Mouse (Mus musculus): Measurements from ENCODE around the gene Ergic1.

The Ergic1 gene

GRCm38 (mm10) chr17:26561290-26561640 lies at the start of gene Ergic1:
Ergic1 (plus strand) TSS chr17:26561489.
- DNase-seq (ENCODE audit: low spot score), result peak; percentile 71

DNA sequence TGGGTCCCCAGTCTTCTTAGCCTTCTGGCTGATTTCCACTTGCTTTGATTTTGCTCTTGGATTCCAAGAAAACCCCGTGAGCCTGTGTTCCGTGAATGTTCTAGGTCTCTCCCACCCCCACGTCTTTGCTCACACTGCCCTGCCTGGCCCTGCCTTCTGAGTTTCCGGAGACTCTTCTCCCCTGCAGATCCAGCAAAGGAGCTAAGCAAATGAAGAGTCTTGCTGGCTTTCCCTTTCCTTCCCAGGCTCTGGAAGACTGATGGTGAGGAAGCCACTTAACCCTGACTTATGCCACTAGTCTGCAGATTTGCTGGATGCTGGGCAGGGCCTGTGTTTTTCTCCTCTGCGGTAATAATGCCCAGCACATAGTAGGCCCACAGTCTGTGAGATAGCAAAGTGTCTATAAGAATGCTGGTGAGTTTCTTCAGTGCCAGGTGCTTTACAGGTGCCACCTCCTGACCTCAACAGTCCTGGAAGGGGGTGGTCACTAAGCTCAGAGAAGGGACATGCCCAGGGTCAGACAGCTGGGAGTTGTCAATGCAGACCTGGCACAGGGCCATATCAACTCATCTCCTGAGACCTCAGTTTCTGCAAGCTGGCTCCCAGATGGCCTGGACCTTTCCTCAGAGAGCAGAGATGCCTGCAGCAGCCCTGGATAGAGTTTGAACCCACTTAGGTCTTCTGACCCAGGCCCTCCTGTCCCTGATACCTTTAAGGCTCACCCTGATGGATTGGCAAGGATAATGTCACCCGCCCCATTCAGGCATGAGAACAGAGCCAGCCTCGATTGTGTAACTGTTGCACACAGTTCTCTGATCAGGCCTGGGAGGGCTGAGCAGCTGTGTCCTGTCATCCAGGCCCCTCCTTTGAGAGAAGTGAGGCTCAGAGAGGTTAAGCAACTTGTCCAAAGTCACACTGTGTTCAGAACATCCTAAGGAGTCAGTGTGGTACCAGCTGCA lies 49.2 kb upstream of the Ergic1 start:
- no peak for DNase-seq (ENCODE audit: low spot score)

GRCm38 (mm10) chr17:26512961-26513360 lies 48.3 kb upstream of the Ergic1 start:
- DNase-seq (ENCODE audit: low spot score), result no peak

DNA sequence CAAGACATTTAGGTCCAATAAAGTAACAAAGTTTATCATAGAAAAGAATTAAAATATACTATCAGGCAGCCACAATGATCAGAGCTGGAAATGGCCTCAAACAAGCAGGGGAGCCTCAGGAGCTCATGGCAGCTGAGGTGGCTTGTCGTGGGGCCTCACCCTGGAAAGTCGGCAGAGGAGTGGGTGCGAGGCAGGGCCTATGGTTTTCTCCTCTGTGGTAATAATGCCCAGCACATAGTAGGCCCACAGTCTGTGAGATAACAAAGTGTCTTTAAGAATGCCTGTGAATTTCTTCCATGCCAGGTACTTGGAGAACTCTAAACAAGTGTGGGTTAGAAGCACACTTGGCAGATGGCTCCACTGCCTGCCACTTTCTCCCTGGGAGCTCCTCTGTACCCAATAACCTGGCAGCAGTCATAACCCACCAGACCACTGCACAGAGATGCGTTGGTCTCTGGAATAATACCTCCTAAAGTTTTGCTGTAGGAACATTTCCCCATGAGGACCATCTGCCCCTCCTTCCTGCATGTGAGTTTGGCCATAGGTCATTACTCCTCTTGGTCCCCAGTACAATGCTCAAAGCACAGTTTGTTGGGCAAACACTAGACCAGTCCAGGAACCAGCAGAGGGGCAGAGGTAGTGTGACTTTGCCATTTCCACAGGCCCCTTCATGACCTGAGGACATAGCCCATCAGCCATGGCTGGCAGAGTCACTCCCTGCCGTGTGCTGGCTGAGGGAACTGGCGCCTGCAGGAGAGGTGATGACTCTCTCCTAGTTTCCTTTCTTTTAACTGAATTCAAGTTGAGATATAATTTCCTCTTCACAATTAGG lies 47.6 kb upstream of the Ergic1 start:
- DNase-seq (ENCODE audit: low spot score), result no peak

DNA sequence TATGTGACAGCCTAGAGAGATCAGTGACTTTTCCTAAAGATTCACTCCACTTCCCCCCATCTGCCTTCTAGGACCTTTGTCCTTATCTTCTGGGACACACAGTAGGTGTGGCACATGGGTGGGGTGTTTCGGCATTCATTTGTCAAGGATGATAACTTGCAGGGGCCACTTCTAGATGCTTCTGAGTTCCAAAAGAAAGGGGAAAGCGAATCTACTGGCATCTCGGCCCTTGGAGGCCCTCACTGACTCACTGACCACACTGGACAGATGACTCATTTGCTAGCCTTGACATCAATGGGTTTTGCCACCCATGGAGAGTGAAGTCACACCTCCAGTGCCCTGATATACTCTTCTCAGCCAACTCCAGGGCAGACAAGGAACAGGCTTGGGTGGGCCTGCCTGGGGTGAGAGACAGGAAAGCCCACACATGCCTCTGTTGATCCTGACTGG lies 46.7 kb upstream of the Ergic1 start:
- DNase-seq (ENCODE audit: low spot score), result no peak

DNA sequence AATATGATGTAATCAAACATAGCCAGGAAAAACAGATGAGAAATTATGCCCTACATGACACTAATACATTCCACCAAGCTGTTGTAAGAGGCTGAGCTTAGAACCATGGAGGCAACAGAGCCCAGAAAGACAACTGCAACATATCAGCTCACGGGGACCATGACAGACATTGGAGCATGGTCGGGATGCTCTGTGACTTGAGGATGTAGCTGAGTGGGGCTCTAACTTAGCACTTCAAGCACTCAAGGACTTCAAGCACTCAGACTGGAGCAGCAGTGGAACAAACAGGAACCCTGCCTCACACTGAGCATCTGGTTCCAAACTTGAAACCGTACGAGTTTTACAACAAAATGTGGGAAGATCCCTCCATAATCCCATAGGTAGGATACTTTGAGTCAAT lies 45.6 kb upstream of the Ergic1 start:
- DNase-seq (ENCODE audit: low spot score), result no peak

DNA sequence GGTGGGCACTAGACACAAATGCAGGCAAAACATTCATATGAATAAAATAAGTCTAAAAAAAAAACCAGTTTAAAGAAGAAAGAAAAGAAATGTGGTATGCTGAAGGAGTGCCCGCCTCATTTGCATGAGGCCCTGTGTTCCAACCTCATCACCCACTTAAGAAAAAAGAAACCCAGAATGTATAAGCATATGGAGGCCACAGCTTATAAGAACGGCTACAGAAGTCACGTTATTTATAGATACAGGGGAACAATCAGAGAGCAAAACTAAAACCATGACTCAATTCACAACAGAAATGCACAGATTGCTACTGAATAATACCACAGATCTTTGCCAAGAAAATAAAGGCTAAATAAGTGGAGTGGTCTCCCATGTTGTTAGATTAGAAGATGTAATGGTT lies 43.0 kb upstream of the Ergic1 start:
- DNase-seq (ENCODE audit: low spot score), result no peak

DNA sequence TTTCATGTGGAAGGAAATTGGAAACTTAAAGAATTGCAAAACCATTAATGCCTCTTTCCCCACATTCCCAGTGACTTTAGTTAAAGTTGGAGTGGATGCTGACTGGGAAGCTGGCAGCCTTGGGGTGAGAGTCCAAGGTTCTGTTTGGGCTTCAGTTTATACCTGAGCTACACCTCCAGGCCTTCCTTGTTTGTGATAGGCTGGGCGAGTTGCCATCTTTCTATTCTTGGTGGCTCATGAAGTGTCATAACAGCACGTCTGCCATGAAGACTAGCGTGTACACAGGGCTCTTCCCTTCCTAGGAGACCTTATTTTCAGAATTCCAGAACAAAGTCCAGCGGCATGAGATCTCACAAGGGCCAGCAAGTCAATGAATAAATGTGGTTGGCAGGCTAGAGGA lies 38.6 kb upstream of the Ergic1 start:
- no peak for DNase-seq (ENCODE audit: low spot score)

DNA sequence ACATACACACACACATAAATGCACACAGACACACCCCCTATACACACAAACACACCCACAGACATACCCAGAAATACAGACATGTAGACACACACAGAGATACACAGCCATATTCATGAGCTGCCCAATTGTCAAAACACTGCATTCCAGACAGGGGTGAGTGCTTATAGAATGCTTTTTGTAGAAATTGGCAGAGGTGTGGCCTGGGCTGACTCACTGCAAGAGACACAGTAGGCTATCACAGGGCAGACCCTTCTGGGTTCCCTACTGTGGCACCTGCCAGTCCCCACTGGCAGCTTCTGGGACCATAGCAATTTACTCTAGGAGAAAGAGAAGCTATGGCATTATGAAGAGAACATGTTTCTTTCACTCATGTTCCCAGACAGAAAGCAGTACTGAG lies 37.0 kb upstream of the Ergic1 start:
- no peak for DNase-seq (ENCODE audit: low spot score)

GRCm38 (mm10) chr17:26524801-26525200 lies 36.5 kb upstream of the Ergic1 start:
- DNase-seq (ENCODE audit: low spot score), result no peak

GRCm38 (mm10) chr17:26525316-26525715 lies 36.0 kb upstream of the Ergic1 start:
- DNase-seq (ENCODE audit: low spot score), result no peak

DNA sequence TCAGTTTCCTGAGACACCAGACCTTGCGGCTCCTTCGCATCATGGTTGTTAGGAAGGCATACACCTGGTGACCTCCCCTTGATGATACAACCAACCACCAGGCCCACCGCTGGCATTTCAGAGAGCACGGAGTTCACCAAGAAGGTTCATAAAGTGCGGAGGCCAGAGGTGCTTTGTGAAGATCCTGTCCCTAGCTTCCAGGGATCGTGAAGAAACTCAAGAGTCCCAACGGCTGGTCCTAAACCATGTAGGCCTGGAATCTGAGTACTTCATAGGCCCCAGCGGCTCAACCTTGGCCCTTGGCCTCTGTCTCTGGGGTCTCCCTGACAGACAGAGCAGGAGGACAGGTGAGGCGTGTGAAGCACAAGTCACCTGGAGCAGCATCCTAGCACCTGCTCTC lies 34.0 kb upstream of the Ergic1 start:
- no peak for DNase-seq (ENCODE audit: low spot score)

DNA sequence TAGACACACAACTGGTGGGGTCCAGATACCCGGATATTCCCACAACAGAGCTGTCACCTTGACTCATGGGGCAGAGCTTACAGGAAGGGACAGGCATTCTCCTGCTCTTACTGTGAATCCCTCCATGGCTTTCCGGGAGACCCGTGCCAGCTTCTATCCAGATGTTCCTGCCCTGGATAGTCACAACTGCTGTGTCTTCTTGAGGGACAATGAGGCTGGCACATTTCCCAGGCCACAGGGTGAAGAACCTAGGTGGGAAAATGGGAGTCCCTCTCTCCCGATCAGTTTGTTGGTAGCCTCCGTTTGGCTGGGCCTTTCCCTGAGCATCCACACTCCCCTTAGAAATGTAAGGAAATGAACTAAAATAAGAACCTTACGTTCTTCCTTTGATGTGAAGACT lies 32.5 kb upstream of the Ergic1 start:
- DNase-seq (ENCODE audit: low spot score), result no peak

GRCm38 (mm10) chr17:26529791-26530241 lies 31.5 kb upstream of the Ergic1 start:
- DNase-seq (ENCODE audit: low spot score), result no peak

GRCm38 (mm10) chr17:26530590-26531081 lies 30.7 kb upstream of the Ergic1 start:
- DNase-seq (ENCODE audit: low spot score), result no peak

DNA sequence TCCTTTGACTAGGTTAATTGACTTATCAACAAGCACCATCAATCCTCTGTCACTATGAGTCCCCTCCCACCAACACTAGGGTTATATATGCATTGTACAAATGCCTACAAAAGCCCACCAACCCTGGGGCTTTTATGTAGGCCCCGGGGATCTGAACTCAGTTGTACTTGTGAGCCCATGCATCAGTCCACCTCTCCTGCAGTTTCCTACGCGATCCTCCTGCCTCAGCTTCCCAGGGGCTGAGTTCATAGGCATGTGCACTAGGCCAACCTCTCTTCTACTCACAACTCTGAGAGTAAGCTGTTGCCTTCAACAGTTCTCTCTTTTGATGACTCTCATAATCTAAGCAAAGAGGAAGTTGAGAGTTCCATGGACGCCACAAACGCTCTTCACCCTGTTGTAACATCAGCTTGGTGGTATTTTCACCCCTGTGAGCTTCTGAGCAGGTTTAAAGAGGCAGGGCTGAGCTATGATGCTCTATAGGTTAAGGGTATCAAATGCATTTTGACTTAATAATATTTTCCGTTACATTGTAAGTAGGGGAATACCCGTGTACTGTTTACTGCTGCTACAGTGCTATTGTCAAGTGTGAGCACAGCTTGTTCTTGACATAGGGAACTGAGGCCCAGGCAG lies 29.8 kb upstream of the Ergic1 start:
- DNase-seq (ENCODE audit: low spot score), result no peak

DNA sequence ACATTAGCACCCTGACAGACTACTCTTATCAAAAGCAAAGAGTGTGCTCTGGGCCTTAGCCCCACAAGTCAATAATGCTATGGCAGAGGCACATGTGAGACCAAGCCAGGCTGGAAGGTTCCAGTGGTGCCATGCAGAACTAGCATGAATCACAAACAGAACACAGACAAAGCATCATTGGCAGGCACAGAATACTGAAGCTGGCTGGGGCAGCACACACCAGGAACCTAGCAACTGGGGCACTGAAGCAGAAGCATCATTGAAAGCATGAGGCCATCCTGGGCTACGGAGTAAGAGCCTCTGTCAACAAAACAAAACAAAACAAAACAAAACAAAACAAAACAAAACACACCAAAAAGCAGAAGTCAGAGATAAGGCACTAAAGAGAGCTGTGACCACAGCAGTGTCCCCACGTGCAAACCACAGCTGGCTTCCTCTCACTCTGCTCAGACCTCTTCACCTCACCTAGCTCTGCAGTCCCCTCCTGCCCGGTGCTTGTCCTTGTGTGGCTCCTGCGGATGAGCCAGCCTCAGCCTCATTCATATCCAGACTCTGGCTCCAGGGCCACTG lies 28.7 kb upstream of the Ergic1 start:
- no peak for DNase-seq (ENCODE audit: low spot score)

- DNase-seq (ENCODE audit: low spot score), result no peak
These were observed 27.4 kb upstream of the Ergic1 start for GRCm38 (mm10) chr17:26533871-26534372.

- no peak for DNase-seq (ENCODE audit: low spot score)
These were observed 26.6 kb upstream of the Ergic1 start for GRCm38 (mm10) chr17:26534695-26535094.

DNA sequence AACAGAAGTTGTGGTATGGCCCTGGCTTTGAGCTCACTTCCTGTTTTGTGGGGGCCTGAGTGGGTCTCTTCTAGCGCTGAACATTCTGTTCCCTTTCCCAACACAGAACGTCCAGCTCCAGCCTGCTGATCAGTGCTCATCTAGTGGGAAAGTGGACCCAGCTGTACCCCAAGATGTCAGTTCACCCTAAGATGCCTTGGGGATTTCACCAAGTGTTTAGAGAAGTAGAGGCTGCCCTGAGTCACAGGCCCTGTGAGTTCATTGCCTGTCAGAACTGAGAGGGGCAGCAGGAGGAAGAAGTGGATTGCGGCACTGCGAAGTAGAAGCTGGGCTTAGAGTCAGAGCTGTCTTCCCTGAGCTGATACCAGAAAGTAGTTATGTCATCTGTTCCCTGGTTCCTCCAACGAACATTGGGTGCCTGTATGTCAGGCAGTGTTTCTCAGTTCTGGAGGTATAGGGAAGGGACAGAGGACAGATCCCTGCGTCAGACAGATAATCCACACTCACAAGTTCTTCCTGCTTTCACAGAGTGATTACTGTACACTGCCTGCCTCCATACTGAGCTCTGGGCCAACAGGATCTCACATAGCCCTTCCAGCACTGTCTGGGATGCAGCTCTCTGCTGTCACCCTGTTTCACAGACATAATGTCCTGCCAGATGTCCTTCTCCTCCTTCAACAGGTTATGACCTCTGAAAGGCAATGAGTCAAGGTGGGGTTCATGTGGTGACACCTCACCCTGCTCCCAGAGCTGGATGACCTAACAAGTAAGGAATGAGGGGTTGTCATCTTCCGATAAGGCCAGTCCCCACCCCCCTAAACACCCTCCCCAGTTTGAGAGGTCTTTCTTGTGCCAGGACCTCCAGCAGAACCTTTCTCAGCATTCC lies 25.8 kb upstream of the Ergic1 start:
- no peak for DNase-seq (ENCODE audit: low spot score)

Measured in urinary bladder, postnatal 10 days (tissue).